Mouse (Mus musculus): ENCODE data around the gene Rab40c. TPM values are rescaled to one million over a fixed set of nuclear protein-coding genes. Genes with fewer than 3 reads are reported as not detected.

Rab40c gene
- total RNA-seq (2023): 10 to 100 TPM; 23.7 to 24.5 TPM

DNA sequence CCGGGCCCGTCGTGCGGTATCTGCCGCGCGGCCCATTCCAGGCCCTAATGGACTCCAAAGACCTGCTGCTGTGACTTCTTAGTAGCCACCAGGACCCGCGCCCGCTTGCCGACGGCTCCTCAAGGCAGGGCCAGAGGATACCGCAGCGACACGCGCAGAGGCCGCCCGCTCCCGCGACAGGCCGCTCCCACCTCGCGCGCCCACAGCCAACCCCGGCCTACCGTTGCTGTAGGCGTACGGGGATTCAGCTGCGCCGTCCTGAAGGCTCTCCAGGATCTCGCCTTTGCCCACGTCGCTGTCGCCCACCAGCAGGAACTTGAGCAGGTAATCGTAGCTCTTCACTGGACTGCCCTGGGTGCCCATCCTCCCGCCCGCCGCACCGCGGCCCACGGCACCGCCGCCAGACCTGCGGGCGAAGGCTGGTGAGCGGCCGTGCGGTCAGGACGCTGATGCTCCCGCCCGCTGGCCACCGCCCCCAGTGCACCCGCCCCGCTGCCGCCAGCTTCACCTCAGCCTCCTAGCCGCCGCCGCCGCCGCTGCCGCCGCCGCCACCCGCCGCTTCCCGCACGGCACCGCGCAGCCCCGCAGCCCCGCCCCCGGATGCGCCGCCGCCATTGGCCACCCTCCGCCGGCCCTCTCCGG, at the start of gene Rab40c:
TSS of gene Rab40c (minus strand) at position 584 of the 642 bp plus-strand sequence.

DNA sequence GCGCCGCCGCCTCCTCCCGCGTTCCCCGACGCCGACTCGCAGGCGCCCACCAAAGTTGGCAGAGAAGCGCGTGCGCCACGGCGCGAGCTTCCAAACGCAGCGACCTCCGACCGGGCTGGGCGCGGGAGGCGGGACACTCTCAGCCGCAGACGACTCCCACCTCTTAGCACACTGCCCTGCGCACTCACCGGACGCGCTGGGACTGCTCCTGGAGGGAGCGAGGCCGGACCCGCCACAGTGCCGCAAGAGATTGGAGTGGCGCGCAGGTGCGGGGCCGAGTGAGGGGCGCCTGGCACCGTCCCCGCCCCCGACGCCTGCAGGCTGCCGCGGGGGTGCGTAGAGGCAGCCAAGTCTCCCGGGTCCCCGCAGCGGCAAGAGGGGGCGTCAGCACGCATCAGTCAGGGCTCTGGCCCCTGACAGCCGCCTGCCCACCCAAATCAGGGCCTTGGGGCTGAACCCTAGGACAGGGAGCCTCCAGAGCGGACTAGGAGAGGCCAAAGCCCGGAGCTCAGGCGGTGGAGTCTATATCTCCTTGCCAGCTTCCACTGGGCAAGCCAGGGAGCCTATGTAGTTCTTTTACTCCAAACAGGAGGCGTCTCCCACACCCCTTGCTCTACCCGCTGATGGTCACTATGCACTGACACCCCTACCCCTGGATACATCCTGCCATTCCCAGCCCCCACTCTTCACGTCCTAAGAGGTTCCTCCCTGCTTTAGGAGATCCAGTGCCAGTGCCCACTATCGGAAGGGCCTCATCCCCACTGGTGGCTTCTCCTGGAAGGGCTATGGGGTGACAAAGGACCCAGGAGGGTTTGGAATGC, 32.5 kb upstream of the Rab40c start, which contains the start of gene A930017K11Rik:
TSS of gene A930017K11Rik (minus strand) at position 763 of the 821 bp plus-strand sequence.

DNA sequence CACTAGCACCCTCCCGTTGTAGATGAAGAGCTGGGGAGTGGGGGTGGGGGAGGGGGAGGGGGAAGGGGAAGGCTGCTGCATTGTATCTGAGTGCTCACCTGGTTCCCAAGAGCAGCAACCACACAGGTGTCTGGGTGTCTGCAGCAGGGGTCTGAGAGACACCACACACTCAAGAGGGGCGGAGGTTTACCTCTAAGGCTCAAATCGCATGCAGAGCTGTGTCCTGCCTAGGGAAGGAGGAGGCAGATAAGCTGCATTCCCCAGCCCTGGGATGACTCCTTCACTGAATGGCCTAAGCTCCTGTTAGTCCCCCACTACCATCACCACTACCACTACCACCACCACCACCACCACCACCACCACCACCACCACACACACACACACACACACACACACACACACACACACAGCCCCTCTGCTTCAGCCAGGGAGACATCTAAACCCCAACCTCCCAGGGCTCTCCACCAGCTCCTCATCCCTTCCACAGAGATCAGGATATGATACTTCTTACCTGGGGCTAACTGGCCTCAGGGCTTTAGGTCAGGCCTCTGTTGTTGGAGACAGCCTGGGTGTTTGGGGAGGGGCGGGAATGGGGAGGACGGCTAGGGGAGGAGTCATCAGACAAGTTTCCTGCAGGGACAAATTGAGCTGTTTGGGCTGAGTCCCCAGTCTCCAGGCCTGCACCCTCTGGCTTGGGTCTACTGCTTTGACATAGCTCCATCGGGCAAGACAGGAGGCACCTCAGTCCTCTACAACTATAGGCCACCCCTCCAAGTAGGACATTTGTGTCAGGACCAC, 25.0 kb upstream of the Rab40c start, which contains the start of the genes Pigq and Nhlrc4:
TSS of gene Pigq (minus strand) at position 571 of the 798 bp plus-strand sequence.
TSS of gene Nhlrc4 (minus strand) at position 596 of the 798 bp plus-strand sequence.

GRCm38 (mm10) chr17:25880196-25880910, 39.2 kb downstream of the Rab40c start, which contains the start of gene Wfikkn1:
Gene Wfikkn1 (minus strand): TSS chr17:25880858.

DNA sequence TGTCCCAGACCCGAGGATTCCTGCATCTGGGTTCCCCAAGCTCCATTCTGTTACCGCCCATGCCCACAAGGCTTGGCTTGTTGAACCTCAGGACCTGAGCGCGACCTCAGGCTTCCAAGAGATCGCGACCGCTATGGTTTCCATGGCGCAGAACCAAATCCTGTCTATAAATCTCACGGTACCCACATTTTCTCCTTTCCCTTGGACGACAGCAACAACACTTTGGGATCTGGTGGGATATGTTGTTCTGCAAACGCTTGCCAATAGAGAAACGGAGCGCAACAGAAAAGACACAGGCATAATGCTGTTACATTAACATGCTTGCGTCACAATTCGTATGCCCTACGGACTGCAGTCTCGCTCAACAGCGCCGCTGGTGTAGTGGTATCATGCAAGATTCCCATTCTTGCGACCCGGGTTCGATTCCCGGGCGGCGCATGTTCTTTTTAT, 44.8 kb downstream of the Rab40c start, which contains the start of gene Mettl26:
TSS of gene Mettl26 (plus strand) at position 354 of the 450 bp plus-strand sequence.

GRCm38 (mm10) chr17:25868601-25869191, 50.8 kb downstream of the Rab40c start, which contains the start of gene Mcrip2:
Gene Mcrip2 (minus strand): TSS chr17:25868764.

DNA sequence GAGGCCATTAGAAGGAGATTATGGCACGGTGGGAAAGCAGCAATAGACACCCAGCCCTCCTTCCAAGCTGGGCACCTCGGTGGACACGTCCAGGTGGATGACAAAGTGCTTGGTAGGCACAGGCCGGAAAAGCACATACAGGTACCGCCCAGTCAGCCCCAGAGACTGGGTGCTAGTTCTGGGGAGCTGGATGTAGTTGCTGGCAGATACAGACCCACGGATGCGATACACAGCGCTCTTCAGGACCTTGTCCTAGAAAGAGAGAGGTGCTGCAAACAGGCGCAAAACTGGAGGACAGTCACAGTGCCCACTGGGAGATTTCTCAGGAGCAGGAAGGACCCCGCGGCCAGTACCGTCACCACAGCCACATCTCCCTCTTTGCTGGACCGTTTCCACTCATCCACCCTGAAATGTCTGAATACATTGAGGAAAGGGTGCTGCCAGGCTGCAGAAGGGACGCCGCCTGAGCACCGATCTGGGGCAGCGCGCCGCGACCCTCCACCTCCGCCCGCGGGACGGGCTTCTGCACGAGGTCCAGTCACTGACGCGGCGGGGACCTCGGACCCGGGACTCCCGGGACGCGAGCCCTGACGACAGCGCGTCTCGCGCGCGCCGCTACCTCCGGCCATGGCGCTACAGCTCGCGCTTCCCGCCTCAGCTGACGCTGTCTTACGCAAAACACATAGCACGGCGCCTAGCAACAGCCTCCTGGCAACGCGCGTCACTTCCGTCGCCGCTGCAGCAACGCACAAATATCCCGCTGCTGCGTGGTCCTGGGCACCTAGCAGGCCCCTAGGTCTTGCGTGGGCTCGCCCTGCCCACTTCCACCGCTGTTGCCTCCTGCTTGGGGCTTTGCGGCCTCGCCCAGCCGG, 58.5 kb downstream of the Rab40c start, which contains the start of gene Wdr90:
TSS of gene Wdr90 (minus strand) at position 670 of the 872 bp plus-strand sequence.

GRCm38 (mm10) chr17:25844396-25844901, 75.1 kb downstream of the Rab40c start, which contains the start of gene Rhot2:
Gene Rhot2 (minus strand): TSS chr17:25844851.

DNA sequence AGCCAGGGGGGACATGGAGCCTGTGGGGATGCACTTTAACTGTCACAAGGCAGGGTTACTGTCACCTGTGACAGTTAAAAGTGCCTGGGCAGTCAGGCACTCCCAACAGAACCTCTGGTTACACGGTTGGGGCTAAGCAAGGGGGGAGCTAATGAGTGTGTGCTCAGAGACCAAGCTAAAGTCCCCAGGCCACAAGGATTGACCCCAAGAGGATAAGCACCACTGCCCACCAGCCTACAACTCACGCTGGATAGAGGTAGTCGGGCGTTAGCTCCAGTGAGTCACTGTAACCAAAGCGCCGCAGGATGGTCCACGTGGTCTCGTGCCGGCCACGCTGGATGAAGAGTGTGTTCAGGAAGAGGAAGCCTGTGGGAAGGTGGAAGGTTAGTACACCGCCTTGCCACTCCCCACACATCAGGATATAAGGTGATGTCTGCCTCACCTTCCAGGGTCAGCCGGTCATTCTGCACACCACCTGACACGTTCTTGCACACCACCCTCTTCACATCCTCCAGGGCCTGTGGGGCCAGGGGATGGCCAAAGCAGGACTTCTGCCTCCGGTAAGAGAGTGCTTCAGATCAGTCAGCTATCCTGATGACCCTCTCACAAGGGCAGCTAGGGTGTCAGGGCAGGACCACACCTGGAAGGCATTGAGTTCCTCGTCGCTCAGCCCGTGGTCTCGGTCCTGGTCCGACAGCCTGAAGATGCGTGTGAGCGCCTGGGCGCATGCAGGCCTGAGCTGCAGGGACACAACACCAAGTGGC, 78.2 kb downstream of the Rab40c start, which contains the start of gene Gm20683:
TSS of gene Gm20683 (minus strand) at position 647 of the 764 bp plus-strand sequence.

GRCm38 (mm10) chr17:25837076-25837410, 82.5 kb downstream of the Rab40c start, which contains the start of gene Rhbdl1:
Gene Rhbdl1 (minus strand): TSS chr17:25837295.

GRCm38 (mm10) chr17:25833291-25833663, 86.2 kb downstream of the Rab40c start, which contains the start of gene Stub1:
Gene Stub1 (minus strand): TSS chr17:25833404.

Other genes starting within 250 kb of the Rab40c start
- gene Gng13, start 202.6 kb downstream of the Rab40c start, total RNA-seq (2023): not detected
- 10 to 100 TPM in 1 of 2 experiments, 1 to 10 TPM in 1; 5.1 to 12.6 TPM for gene Chtf18, start 192.3 kb downstream of the Rab40c start, total RNA-seq (2023)
- 1 to 10 TPM; 4.6 to 8.0 TPM for gene Rpusd1, start 192.1 kb downstream of the Rab40c start, total RNA-seq (2023)
- under 1 TPM in 1 of 2 experiments, not detected in 1; 0.26 TPM for gene Mslnl, start 183.7 kb downstream of the Rab40c start, total RNA-seq (2023)
- 1 to 10 TPM in 1 of 2 experiments, not detected in 1; 1.1 TPM for gene Msln, start 165.3 kb downstream of the Rab40c start, total RNA-seq (2023)
- gene Narfl, start 146.0 kb downstream of the Rab40c start, total RNA-seq (2023): 10 to 100 TPM; 25.4 to 27.9 TPM
- 10 to 100 TPM; 22.7 to 27.1 TPM for gene Haghl, start 134.1 kb downstream of the Rab40c start, total RNA-seq (2023)
- gene Ccdc78, start 133.1 kb downstream of the Rab40c start, total RNA-seq (2023): not detected
- gene Fam173a, start 126.8 kb downstream of the Rab40c start, total RNA-seq (2023): 10 to 100 TPM; 47.6 to 58.9 TPM
- gene AC134908.4, start 124.1 kb downstream of the Rab40c start, total RNA-seq (2023): not detected
- 10 to 100 TPM; 24.8 to 31.6 TPM for gene Metrn, start 122.6 kb downstream of the Rab40c start, total RNA-seq (2023)
- gene Fbxl16, start 110.6 kb downstream of the Rab40c start, total RNA-seq (2023): not detected
- 10 to 100 TPM; 25.3 to 25.7 TPM for gene Wdr24, start 96.1 kb downstream of the Rab40c start, total RNA-seq (2023)
- gene Jmjd8, start 90.9 kb downstream of the Rab40c start, total RNA-seq (2023): 10 to 100 TPM; 32.3 to 42.2 TPM
- gene Stub1, start 86.3 kb downstream of the Rab40c start, total RNA-seq (2023): 10 to 100 TPM; 70.1 to 73.0 TPM
- gene Rhbdl1, start 82.4 kb downstream of the Rab40c start, total RNA-seq (2023): 10 to 100 TPM in 1 of 2 experiments, 1 to 10 TPM in 1; 8.1 to 15.2 TPM
- gene Gm20683, start 78.0 kb downstream of the Rab40c start, total RNA-seq (2023): 10 to 100 TPM in 1 of 2 experiments, 1 to 10 TPM in 1; 9.3 to 10.8 TPM
- gene Rhot2, start 74.9 kb downstream of the Rab40c start, total RNA-seq (2023): 10 to 100 TPM; 89.1 to 99.3 TPM
- 10 to 100 TPM; 29.0 to 41.5 TPM for gene Wdr90, start 58.2 kb downstream of the Rab40c start, total RNA-seq (2023)
- gene Mcrip2, start 51.0 kb downstream of the Rab40c start, total RNA-seq (2023): 1 to 10 TPM; 2.4 to 9.4 TPM
- gene Mettl26, start 44.7 kb downstream of the Rab40c start, total RNA-seq (2023): 10 to 100 TPM; 32.9 to 37.5 TPM
- gene Wfikkn1, start 38.9 kb downstream of the Rab40c start, total RNA-seq (2023): 1 to 10 TPM; 9.2 to 9.6 TPM
- 10 to 100 TPM; 55.2 to 64.8 TPM for gene Pigq, start 25.2 kb upstream of the Rab40c start, total RNA-seq (2023)
- gene Nhlrc4, start 25.2 kb upstream of the Rab40c start, total RNA-seq (2023): not detected
- under 1 TPM in 1 of 2 experiments, not detected in 1; 0.30 TPM for gene A930017K11Rik, start 32.8 kb upstream of the Rab40c start, total RNA-seq (2023)
- 10 to 100 TPM; 38.7 to 39.4 TPM for gene Capn15, start 66.1 kb upstream of the Rab40c start, total RNA-seq (2023)
- 10 to 100 TPM; 18.3 to 22.2 TPM for gene Rab11fip3, start 149.8 kb upstream of the Rab40c start, total RNA-seq (2023)
- gene Decr2, start 170.6 kb upstream of the Rab40c start, total RNA-seq (2023): 1 to 10 TPM; 6.5 TPM
- 1 to 10 TPM; 4.8 to 6.3 TPM for gene Nme4, start 175.9 kb upstream of the Rab40c start, total RNA-seq (2023)
- gene Tmem8, start 193.6 kb upstream of the Rab40c start, total RNA-seq (2023): 10 to 100 TPM; 24.5 to 24.7 TPM
- gene Mrpl28, start 203.8 kb upstream of the Rab40c start, total RNA-seq (2023): 10 to 100 TPM; 44.7 to 46.7 TPM
- gene Axin1, start 219.0 kb upstream of the Rab40c start, total RNA-seq (2023): 100 to 1,000 TPM; 104 to 111 TPM

Measured in T-cell, adult 66 days (primary cell).